13 mouse cellular contexts compared by ENCODE assay signal in the genomic region with DNA sequence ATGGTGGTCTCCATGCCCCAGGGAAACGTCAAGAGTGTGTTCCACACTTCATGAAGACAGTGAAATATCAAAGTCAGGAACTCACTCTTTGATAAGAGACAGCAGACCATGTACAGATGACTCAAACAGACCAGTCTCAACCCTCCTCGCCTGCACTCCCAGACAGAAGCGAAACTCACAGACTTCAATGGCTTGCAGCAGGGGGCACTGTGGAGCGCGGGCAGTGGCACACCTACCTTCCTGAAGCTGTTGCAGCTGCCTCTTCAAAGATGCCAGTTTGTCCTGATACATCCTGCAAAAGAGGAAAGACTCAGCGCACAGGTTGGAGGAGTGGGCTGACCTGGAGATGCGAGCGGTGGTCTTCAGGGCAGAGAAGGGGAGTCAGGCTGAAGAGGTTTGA. TPM values are rescaled to one million over a fixed set of nuclear protein-coding genes. Genes with fewer than 3 reads are reported as not detected.
A peak's percentile ranks its signal among the peaks of the same experiment; 100 is the strongest.
DNase-seq lines count a peak whose midpoint lies in the region; ATAC-seq lines count a peak whose summit lies in the region.
"Had no signal": no experiment of that assay in that cellular context is flagged by ENCODE, and none has a peak within 500 bp of the region (broad histone marks: within the 10 kb centered on the region; RNA-seq: fewer than 3 reads in every experiment).

No protein-coding gene starts in this region.

- no peak for ATAC-seq in CD4-positive, CD25-positive, alpha-beta regulatory T cell, adult 4 months
- peak; percentile 57; the same call in 1 of the 2 replicates for ATAC-seq in common myeloid progenitor, adult 5-6 weeks (replicated peaks; ENCODE audit: low read depth, poor library complexity, severe bottlenecking)
- ATAC-seq: forebrain, embryonic 14.5 days; inflammation-experienced regulatory T-cells, adult 6 months had no signal

- peak; percentile 55 for DNase-seq in CD4-positive, CD25-positive, alpha-beta regulatory T cell, adult 2 months (ENCODE audit: low read depth, low spot score)
- peak; percentile 41 to 54 for DNase-seq in kidney, postnatal 4 days
- no peak for DNase-seq in kidney, postnatal 14 days
- DNase-seq in 3T3-L1 (ENCODE audit: low read depth, low spot score), result peak; percentile 60
- no peak for DNase-seq in ovary, adult 18-20 months (ENCODE audit: low spot score)
- no peak for DNase-seq in spleen, postnatal 4 days (ENCODE audit: low spot score in 2 of 2)
- DNase-seq: heart, adult 18-20 months; lung, postnatal 4 days; right cerebral cortex, postnatal 14 days had no signal

RNA-seq across cellular contexts. Expression of gene Suds3, which starts 6.4 kb away (rescaled TPM):
- polyA plus RNA-seq in CD4-positive, CD25-positive, alpha-beta regulatory T cell, adult 4 months (2017; shearing (Covaris generic)), result 10 to 100 TPM; 10.7 to 13.2 TPM
- total RNA-seq in common myeloid progenitor, adult 5-6 weeks (2017), result 93.5 and 95.5 TPM in 2 replicates

RNA-seq across cellular contexts. Expression of gene Taok3, which starts 10.4 kb away (rescaled TPM):
- polyA plus RNA-seq in CD4-positive, CD25-positive, alpha-beta regulatory T cell, adult 4 months (2017; shearing (Covaris generic)), result 100 to 1,000 TPM; 125 to 142 TPM
- 88.0 and 100 TPM in 2 replicates for total RNA-seq in common myeloid progenitor, adult 5-6 weeks (2017)

Comparison
In these comparisons a context has a peak if more than half of its experiments do, and no peak if none do; other contexts are left out.
1. DNase-seq: peak in CD4-positive, CD25-positive, alpha-beta regulatory T cell, adult 2 months (single experiment), kidney, postnatal 4 days (2 of 2) and 3T3-L1 (single experiment); none in kidney, postnatal 14 days (single experiment), ovary, adult 18-20 months (single experiment) and spleen, postnatal 4 days (0 of 2).